Mouse (Mus musculus): ENCODE results near the gene Akap6. TPM values are rescaled to one million over a fixed set of nuclear protein-coding genes. Genes with fewer than 3 reads are reported as not detected.

Gene Akap6
- total and polyA plus RNA-seq, 2 experiments from 2014 or later = 21.3 to 77.3 TPM

DNA sequence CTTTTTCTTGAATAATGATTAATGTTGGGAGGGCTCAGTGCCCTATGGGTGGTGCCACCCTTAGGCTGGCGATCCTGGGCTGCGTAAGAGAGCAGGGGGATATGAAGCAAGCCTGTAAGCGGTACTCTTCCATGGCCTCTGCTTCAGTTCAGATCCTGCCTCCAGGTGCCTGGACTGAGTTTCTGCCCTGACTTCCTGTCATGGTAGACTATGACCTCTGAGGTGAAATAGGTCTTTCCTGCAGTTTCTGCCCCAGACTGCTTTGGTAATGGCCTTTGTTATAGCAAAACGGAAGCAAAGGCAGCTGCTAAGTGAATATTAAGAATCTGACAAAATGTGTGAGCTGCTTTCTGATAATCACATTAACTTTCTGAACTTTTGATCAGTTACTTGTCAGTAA, 94.9 kb downstream of the Akap6 start:
- ATAC-seq (no peak), DNase-seq (ENCODE audit: low spot score) (no peak)
- WGBS = 86% methylated on average over 4 of the region's 4 CpGs
- no peak for TF ChIP-seq CTCF (IDR thresholded peaks at IDR 0.05; ENCODE audit: low read depth)
- Histone ChIP-seq H3K9me3 (ENCODE audit: low read length) (no peaks in the 10 kb centered on the region), H3K9ac (replicated peaks; ENCODE audit: low read length) (no peak overlapping the region), H3K4me1 (ENCODE audit: insufficient read depth, low read length) (peaks cover 18% of the 10 kb centered on the region; the same call in 1 of the 2 replicates), H3K36me3 (ENCODE audit: insufficient read depth, low read length) (0 out of 2 replicates have a peak, but pooled peaks cover 3% of the 10 kb centered on the region), H3K27me3 (ENCODE audit: insufficient read depth, low read length) (no peaks in the 10 kb centered on the region), H3K4me2 (ENCODE audit: low read depth, low read length) (no peak overlapping the region), H3K4me3 (ENCODE audit: low read length) (no peak overlapping the region), H3K27ac (no peak overlapping the region)

DNA sequence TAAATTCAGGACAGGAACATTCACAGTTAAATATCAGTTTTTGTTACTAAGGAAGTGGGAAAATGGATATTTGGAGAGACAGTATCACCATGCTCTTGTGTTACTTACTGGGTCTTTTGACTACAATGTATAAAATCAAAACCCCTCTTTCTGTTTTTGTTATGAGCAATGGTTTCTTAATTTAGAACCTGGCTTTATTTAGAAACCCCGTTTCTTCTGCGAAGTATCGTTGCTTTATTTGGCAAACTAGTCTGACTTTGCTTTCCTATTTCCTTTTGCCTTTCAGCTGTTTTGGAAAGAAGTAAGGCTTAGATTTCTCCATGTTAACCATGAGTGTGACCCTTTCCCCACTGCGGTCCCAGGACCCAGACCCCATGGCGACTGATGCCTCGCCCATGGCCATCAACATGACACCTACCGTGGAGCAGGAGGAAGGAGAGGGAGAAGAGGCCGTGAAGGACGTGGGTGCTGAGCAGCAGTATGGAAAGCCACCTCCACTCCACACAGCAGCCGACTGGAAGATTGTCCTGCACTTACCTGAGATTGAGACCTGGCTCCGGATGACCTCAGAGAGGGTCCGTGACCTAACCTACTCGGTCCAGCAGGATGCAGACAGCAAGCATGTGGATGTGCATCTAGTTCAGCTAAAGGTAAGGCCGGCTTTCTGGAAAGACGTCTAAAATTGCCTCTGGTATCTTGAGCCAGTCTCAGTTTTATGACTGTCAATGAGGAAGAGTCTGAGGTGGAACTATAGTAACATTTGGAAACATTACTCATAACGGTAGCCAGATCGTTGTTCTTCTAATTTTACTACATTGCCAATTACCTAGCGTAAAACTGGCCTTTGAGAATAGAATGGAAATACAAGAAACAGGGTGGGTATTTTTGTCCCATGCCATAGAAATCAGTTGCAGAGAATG, 96.6 kb downstream of the Akap6 start:
- Histone ChIP-seq H3K4me3 (ENCODE audit: low read length) (no peak overlapping the region), H3K36me3 (ENCODE audit: insufficient read depth, low read length) (0 out of 2 replicates have a peak, but pooled peaks cover 12% of the 10 kb centered on the region), H3K9ac (replicated peaks; ENCODE audit: low read length) (no peak overlapping the region), H3K27me3 (ENCODE audit: insufficient read depth, low read length) (no peaks in the 10 kb centered on the region), H3K4me2 (ENCODE audit: low read depth, low read length) (no peak overlapping the region), H3K9me3 (ENCODE audit: low read length) (no peaks in the 10 kb centered on the region), H3K4me1 (ENCODE audit: insufficient read depth, low read length) (peaks cover 3% of the 10 kb centered on the region; the same call in 1 of the 2 replicates), H3K27ac (no peak overlapping the region)
- no peak for DNase-seq (ENCODE audit: low spot score)
- WGBS = 81% methylated on average over 18 of the region's 18 CpGs
- no peak for TF ChIP-seq CTCF (IDR thresholded peaks at IDR 0.05; ENCODE audit: low read depth)
- no peak for ATAC-seq

DNA sequence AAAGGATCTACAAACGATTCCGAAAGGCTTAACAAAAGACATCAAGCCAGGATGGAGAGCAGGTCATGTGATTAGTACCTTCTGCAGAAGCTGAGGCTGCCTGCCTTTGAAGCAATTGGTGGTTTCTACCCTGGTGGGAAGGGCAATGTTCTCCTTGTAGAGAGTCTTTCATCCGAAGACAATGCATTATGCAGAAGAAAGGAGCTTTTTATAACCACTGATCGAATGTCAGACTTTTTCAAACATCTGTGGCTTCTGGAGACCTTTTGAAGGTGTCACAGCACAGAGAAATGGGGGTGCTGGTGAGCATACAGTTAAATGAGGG, 97.2 kb downstream of the Akap6 start:
- H3K36me3 ChIP-seq (ENCODE audit: insufficient read depth, low read length) = 0 out of 2 replicates have a peak, but pooled peaks cover 12% of the 10 kb centered on the region
- no peaks in the 10 kb centered on the region for H3K9me3 ChIP-seq (ENCODE audit: low read length)
- no peak overlapping the region for H3K4me2 ChIP-seq (ENCODE audit: low read depth, low read length)
- H3K27me3 ChIP-seq (ENCODE audit: insufficient read depth, low read length) = no peaks in the 10 kb centered on the region
- DNase-seq (ENCODE audit: low spot score) (no peak), ATAC-seq (no peak)
- no peak for TF ChIP-seq CTCF (IDR thresholded peaks at IDR 0.05; ENCODE audit: low read depth)
- H3K4me3 ChIP-seq (ENCODE audit: low read length) = no peak overlapping the region
- no peak overlapping the region for H3K9ac ChIP-seq (replicated peaks; ENCODE audit: low read length)
- H3K4me1 ChIP-seq (ENCODE audit: insufficient read depth, low read length) = no peaks in the 10 kb centered on the region
- no peak overlapping the region for H3K27ac ChIP-seq
- 17% methylated on average over 4 of the region's 4 CpGs for WGBS

DNA sequence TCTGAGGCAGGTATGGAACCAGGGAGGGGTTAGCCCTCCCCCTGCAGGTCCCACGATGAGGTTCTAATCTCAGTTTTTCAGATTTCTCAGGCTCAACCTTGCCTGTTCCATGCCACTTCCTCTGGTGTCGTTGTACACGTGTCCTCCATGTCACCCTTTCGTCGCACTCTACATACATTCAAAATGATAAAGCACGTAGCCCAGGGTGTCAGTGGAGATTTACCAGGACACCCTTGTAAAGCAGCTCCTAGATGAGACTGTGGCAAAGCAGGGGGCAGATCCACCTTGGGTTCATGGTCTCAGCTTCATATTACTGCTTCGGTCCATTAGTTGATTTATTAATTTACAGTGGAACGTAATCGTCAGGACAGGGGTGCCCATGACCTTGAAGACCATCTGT, 100.5 kb downstream of the Akap6 start:
- no peak for DNase-seq (ENCODE audit: low spot score)

DNA sequence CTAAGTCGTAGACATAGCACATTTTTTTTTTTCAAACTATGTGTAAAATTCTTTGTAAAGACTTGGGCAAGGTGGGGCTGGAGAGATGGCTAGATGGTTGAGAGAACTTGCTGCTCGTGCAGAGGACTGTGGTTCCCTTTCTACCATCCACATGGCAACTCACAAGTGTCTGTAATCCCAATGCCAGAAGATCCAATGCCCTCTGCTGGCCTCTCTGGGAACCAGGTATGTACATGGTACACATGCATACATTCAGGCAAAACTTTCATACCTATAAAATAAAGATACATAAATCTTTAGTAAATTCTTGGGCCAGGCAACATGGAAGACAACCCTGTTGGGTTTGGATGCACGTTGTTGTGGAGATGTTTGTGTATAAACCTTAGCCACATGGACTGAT, 107.1 kb downstream of the Akap6 start:
- Histone ChIP-seq H3K4me3 (ENCODE audit: low read length) (no peak overlapping the region), H3K36me3 (ENCODE audit: insufficient read depth, low read length) (no peaks in the 10 kb centered on the region), H3K9ac (replicated peaks; ENCODE audit: low read length) (no peak overlapping the region), H3K27ac (no peak overlapping the region), H3K4me2 (ENCODE audit: low read depth, low read length) (no peak overlapping the region), H3K9me3 (ENCODE audit: low read length) (no peaks in the 10 kb centered on the region), H3K27me3 (ENCODE audit: insufficient read depth, low read length) (no peaks in the 10 kb centered on the region), H3K4me1 (ENCODE audit: insufficient read depth, low read length) (no peaks in the 10 kb centered on the region)
- TF ChIP-seq CTCF (IDR thresholded peaks at IDR 0.05; ENCODE audit: low read depth) = peak; percentile 37
- no peak for DNase-seq (ENCODE audit: low spot score)
- WGBS = 77% methylated on average over 3 of the region's 3 CpGs
- ATAC-seq = no peak

More for the DNA sequence above, 100.5 kb downstream of the Akap6 start:
- no peak overlapping the region for H3K27ac ChIP-seq
- H3K4me1 ChIP-seq (ENCODE audit: insufficient read depth, low read length) = no peaks in the 10 kb centered on the region
- H3K4me3 ChIP-seq (ENCODE audit: low read length) = no peak overlapping the region
- WGBS = 90% methylated on average over 9 of the region's 9 CpGs
- no peak for ATAC-seq
- H3K36me3 ChIP-seq (ENCODE audit: insufficient read depth, low read length) = 0 out of 2 replicates have a peak, but pooled peaks cover 12% of the 10 kb centered on the region
- no peaks in the 10 kb centered on the region for H3K27me3 ChIP-seq (ENCODE audit: insufficient read depth, low read length)
- H3K9me3 ChIP-seq (ENCODE audit: low read length) = no peaks in the 10 kb centered on the region
- H3K9ac ChIP-seq (replicated peaks; ENCODE audit: low read length) = no peak overlapping the region
- H3K4me2 ChIP-seq (ENCODE audit: low read depth, low read length) = no peak overlapping the region
- no peak for TF ChIP-seq CTCF (IDR thresholded peaks at IDR 0.05; ENCODE audit: low read depth)

DNA sequence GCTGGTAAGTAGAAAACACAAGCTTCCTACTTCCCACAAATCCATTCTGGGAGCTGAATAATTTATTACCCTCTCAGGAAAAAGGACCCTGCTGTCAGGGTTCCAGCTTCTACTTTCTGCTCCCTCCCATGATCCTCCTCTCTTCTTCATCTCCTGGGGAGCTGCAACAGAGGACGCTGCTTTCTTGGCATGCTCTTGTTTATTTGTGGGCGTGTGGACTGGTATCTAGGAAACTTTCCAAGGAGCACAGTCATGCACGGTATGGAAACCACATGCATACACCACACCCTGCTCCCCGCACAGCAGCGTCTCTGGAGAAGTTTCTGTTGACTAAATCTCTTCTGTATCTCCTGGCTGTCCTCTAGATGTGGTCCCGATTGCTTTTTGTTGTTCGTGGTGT, 119.4 kb downstream of the Akap6 start:
- H3K36me3 ChIP-seq (ENCODE audit: insufficient read depth, low read length) = peaks cover 3% of the 10 kb centered on the region; the same call in 1 of the 2 replicates
- no peak for TF ChIP-seq CTCF (IDR thresholded peaks at IDR 0.05; ENCODE audit: low read depth)
- H3K9me3 ChIP-seq (ENCODE audit: low read length) = no peaks in the 10 kb centered on the region
- ATAC-seq = no peak
- no peak overlapping the region for H3K9ac ChIP-seq (replicated peaks; ENCODE audit: low read length)
- H3K4me3 ChIP-seq (ENCODE audit: low read length) = no peak overlapping the region
- 26% methylated on average over 7 of the region's 7 CpGs for WGBS
- peak; percentile 55 for DNase-seq (ENCODE audit: low spot score)
- H3K27me3 ChIP-seq (ENCODE audit: insufficient read depth, low read length) = no peaks in the 10 kb centered on the region
- no peaks in the 10 kb centered on the region for H3K4me1 ChIP-seq (ENCODE audit: insufficient read depth, low read length)
- peak overlapping the region; percentile 38 for H3K27ac ChIP-seq
- H3K4me2 ChIP-seq (ENCODE audit: low read depth, low read length) = no peak overlapping the region; the same call in 1 of the 2 replicates

DNA sequence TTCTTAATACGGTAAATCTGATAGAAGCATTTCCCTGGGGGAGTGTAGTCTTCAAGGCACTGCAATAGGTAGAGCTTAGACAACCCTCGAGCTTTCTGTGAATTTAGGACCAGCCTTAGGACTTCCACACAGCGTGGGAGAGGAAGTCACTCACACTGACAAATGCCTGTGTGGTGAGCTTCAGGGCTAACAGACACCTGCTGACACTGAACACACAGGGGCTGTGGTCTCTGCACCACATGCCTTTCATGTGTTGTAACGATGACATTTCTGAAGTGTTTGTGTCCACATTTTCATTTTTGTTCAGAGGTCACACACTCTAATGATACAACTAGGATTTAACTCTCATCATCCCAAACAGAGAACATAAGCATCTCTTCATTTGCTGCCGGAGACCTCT, 125.6 kb downstream of the Akap6 start:
- Histone ChIP-seq H3K27me3 (ENCODE audit: insufficient read depth, low read length) (no peaks in the 10 kb centered on the region), H3K9me3 (ENCODE audit: low read length) (no peaks in the 10 kb centered on the region), H3K4me2 (ENCODE audit: low read depth, low read length) (no peak overlapping the region), H3K4me3 (ENCODE audit: low read length) (no peak overlapping the region), H3K4me1 (ENCODE audit: insufficient read depth, low read length) (no peaks in the 10 kb centered on the region), H3K9ac (replicated peaks; ENCODE audit: low read length) (no peak overlapping the region), H3K36me3 (ENCODE audit: insufficient read depth, low read length) (peaks cover 5% of the 10 kb centered on the region; the same call in 1 of the 2 replicates), H3K27ac (no peak overlapping the region)
- ATAC-seq = no peak
- no peak for DNase-seq (ENCODE audit: low spot score)
- no peak for TF ChIP-seq CTCF (IDR thresholded peaks at IDR 0.05; ENCODE audit: low read depth)
- 90% methylated on average over 5 of the region's 5 CpGs for WGBS
